Mouse (Mus musculus): ENCODE measurements around the gene Ces3a.
"Not testable (repeated sequence)": the region's sequence is repeated elsewhere in the genome, so short reads cannot be mapped to it uniquely, and the experiment has no call there.

The Ces3a gene

GRCm38 (mm10) chr8:105048371-105048854 is at the start of gene Ces3a:
TSS of gene Ces3a (plus strand) at chr8:105048601.
- in situ Hi-C loops (cut with MseI, MboI), result no loop called here

- in situ Hi-C loops (cut with MseI, MboI), result no loop called here
Observed at GRCm38 (mm10) chr8:104999183-104999582, 49.2 kb upstream of the Ces3a start.

- in situ Hi-C loops (cut with MseI, MboI), result no loop called here
Observed at GRCm38 (mm10) chr8:105000586-105000985, 47.8 kb upstream of the Ces3a start, which contains the start of gene Ces2h. TSS of gene Ces2h (plus strand) at chr8:105000853.

GRCm38 (mm10) chr8:105010000-105010399 is 38.4 kb upstream of the Ces3a start:
- in situ Hi-C loops (cut with MseI, MboI), result no loop called here

DNA sequence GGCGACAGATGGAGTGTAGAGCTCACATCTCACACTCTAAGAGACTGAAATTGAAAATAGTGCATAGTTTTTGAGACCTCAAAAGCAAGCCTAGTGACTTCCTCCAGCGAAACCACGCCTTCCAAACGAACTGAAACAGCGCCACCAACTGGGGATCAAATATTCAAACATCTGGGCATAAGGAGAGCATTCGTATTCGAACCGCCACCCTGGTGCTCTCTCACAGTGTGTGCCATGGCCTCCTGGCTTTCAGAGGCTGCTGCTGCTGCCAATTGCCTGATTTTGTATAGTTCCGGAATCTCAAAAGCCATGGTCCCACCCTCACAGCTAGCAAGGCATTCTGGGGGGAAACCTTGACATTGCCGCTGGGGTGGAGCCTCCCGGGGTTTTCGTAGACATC is 37.3 kb upstream of the Ces3a start:
- in situ Hi-C loops (cut with MseI, MboI), result no loop called here

GRCm38 (mm10) chr8:105014391-105014790 is 34.0 kb upstream of the Ces3a start:
- in situ Hi-C loops (cut with MseI, MboI), result no loop called here

DNA sequence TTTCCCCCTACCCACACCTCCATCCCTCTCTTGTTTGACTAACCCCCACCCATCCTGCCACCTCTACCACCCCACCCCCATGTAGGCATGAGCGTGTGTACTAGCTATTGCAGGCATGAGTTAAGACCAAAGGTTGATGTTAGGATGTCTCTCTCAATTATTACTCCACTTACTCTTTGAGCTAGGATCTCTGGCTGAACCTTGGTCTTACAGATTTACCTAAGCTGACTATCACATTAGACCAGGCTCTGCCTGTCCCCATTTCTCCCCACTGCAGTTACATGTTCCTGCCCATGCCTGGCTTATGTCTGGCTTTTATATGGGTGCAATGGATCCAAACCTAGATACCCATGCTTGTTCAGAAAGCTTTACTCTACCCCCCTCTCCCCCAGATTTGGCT is 26.4 kb upstream of the Ces3a start:
- in situ Hi-C loops (cut with MseI, MboI), result no loop called here

DNA sequence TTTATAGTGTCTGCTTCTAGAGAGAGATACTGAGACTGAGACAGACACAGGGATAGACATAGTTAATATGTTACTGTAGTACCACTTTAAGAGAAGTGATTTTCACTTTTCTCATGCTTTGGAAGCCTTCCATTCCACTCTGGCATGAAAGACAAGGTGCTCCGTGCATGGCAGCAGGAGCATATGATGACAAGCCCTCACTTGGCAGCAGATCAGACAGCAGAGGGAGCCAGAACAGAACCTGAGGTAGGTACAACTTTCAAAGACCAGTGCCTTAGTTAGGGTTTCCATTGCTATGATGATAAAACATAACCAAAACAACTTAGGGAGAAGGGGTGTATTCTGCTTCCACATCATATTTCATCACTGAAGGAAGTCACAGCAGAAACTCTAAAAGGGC is 25.3 kb upstream of the Ces3a start:
- in situ Hi-C loops (cut with MseI, MboI), result no loop called here

GRCm38 (mm10) chr8:105025050-105025449 is 23.4 kb upstream of the Ces3a start:
- in situ Hi-C loops (cut with MseI, MboI), result no loop called here

GRCm38 (mm10) chr8:105043510-105043909 is 4.9 kb upstream of the Ces3a start:
- in situ Hi-C loops (cut with MseI, MboI), result no loop called here

DNA sequence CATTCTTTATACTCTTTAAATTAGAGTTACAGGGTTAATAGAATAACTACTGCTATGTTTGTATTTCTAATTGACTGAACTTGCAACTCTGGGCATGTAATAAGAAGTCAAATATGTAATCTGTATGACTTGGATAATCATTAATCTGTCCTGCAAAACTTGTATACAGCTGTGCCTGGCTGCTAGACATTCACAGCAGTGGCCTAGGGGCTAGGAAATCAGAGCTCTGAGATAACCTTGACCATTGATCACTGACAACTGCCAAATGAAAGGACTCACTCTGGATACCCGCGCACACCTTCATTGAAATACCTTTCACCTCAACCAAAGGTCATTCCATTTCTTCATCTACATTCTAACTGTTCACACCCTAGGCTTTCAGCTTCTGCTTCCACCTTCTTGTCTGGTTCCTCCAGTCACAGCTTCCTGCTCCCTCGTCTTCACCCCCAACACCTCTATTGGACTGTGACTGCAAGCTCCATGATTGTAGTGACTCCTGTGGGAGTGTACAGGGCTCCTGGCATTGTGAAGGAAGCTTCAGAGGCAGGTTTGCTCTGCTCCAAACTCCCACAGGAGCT is 2.5 kb upstream of the Ces3a start:
- in situ Hi-C loops (cut with MseI, MboI), result no loop called here

DNA sequence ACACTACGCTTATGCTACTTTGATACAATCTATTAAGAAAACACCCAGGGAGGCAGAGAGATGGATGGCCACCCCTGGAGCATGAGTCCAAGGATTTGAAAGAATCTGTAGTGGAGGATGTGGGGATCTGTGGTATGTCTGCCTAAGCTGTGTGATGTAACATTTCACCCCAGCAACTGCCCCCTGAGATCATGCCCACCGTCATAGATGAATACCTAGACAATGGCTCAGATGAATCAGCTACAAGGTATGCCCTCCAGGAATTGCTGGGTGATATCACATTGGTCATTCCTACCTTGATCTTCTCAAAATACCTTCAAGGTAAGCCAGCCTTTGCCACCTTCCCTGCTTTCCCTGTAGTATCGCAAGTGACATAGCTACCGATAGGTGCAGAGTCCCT is 7.8 kb downstream of the Ces3a start:
- in situ Hi-C loops (cut with MseI, MboI), result no loop called here

DNA sequence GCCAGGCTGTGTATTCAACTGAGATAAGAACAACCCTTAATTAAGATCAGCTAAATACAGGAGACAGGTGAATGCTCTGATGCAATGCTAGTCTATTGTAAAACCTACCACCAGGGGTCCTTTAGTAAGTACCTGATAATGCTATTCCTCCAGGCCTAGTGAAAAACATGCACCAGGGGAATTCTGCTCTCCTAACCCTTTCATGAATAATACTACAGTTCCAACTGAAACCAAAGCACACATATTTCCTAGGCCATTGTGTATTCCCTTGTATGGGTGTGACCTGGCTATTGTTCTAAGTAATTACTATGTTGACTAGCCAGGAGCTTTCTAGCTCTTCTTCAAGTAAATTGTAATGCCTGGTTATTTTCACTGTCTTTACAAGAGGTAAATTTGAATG is 11.7 kb downstream of the Ces3a start:
- in situ Hi-C loops (cut with MseI, MboI), result no loop called here

- in situ Hi-C loops (cut with MseI, MboI), result no loop called here
Observed at GRCm38 (mm10) chr8:105066761-105067160, 18.4 kb downstream of the Ces3a start.

DNA sequence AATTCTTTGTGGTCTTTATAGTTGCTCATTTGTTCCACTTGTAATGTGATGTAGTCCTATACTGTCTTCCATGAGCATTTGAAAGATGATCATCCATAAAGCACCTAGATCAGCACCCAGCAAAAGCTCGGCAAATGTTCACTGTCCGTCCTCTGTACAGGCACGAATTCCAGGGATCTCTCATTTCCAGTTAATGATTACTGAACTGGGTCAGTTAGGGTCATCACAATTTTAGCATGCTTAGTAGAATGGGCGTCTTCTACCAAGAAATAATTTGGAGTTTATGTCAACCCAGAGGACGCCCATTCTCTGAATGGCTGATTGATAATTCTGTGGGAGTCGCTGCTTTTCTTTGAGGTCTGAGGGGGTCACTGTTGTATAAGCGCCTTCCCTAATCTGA is 19.5 kb downstream of the Ces3a start:
- in situ Hi-C loops (cut with MseI, MboI), result not testable (repeated sequence)

GRCm38 (mm10) chr8:105068971-105069370 is 20.6 kb downstream of the Ces3a start:
- in situ Hi-C loops (cut with MseI, MboI), result no loop called here

DNA sequence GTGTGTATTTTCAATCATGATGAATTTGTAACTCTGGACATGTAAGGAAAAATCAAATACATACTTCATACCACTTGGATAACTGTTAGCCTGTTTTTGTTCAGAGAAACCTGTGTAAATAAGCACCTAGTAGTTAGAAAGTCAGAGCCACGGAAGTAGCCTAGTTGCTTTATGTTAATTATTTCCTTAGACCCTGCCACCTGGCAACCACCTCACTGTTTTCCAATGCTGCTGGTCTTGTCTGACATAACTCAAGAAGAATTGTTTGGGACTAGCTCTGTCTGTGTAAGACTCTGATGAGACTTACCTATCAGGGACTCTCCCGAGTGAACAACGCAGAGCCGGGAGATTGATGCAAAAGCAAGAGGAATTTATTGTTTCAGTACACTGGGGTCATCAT is 28.2 kb downstream of the Ces3a start:
- in situ Hi-C loops (cut with MseI, MboI), result no loop called here

- in situ Hi-C loops (cut with MseI, MboI), result no loop called here
Observed at GRCm38 (mm10) chr8:105077071-105077470, 28.7 kb downstream of the Ces3a start.

- in situ Hi-C loops (cut with MseI, MboI), result no loop called here
Observed at GRCm38 (mm10) chr8:105078591-105078990, 30.2 kb downstream of the Ces3a start.

- in situ Hi-C loops (cut with MseI, MboI), result no loop called here
Observed at GRCm38 (mm10) chr8:105080814-105081336, 32.5 kb downstream of the Ces3a start.

DNA sequence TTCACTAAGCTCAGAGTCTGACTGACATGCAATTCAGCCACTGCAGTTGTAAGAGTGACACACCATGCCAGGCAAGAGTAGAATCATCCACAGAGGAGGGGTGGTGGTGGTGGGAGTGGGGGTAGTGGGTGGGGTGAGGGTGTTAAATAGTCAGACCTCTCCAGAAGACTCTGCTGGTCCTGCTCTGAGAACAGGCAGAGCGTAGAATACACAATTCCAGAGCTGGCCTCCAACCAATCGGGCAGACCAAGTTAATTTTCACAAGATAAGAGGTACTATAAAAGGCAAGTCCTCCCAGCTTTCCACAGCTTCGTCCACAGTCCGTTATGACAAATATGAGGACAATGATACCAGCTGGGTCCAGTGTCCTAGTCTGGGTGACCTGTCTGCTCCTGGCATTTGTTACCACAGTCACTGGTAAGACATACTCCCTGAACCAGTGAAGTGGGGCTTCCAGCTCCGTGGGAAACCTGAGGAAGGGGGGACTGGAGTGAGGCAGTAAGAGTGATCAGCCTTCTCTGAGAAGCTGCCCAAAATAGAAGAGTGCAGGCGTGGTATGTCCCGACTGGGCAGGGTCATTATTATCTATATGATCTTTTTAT is 35.1 kb downstream of the Ces3a start, which contains the start of gene Ces3b:
Gene Ces3b, plus strand, starts transcription at position 305 of the 602 bp plus-strand sequence.
- in situ Hi-C loops (cut with MseI, MboI), result no loop called here

DNA sequence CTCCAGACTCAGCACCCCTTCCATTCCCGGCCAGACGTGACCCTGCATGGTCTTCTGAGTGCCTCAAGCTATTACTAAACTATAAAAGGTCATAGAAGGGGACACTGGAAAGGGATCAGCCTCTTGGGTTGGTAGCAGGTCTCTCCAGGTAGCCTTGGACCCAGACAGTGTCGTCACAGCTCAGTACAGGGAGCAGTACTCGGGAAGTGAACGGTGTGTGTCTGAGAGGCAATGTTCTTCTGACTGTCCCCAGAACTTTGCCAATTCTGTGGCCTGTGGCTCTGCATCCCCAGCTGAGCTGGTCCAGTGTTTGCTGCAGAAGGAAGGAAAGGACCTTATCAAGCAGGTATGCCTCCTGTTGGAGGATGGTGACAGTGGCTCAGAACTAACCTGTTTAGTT is 39.8 kb downstream of the Ces3a start:
- in situ Hi-C loops (cut with MseI, MboI), result not testable (repeated sequence)

- in situ Hi-C loops (cut with MseI, MboI), result no loop called here
Observed at GRCm38 (mm10) chr8:105088581-105088980, 40.2 kb downstream of the Ces3a start.
